Mouse (Mus musculus): ENCODE data around the gene Ppp1r9b.
"Not testable (repeated sequence)": the region's sequence is repeated elsewhere in the genome, so short reads cannot be mapped to it uniquely, and the experiment has no call there.

Ppp1r9b gene

DNA sequence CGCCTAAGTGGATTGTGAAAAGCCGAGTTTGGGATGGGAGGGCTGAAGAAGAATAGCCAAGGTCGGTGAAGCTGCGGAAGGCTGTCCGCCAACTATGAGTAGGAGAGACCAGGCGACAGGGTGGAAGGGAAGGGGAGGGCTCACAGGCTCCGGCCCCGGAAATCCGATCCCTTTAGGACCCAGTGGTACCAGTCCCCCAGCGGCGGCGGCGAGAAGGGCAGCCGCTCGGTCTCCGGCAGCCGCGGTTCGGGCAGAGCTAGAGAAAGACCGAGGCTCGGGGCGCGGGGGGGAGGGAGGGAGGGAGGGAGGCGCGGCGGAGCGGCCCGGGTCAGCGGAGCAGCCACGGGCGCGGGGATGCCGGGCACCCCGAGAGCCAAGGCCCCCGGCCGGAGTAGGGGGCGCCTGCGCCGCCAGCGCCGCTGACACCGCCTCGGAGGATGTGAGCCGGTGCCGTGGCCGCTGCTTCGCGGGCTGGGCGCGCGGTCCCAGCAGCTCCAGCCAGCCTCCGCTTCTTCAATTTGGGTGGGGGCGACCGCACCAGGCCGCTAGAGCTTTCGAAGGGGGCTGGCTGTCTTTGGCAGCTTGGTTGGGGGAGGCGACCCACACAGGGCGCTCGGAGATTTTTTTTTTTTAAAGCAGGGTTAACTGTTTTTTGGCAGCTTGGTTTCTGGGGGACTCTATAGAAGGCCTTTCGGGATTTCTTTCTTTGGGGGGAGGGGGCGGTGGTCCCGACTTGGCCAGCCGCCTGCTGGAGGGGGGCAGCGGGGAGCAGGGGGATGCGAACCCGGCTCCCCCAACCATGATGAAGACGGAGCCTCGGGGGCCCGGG, at the start of gene Ppp1r9b:
TSS of gene Ppp1r9b (plus strand) at position 287 of the 829 bp plus-strand sequence.
- DNase-seq = peak; percentile 93 to 95

GRCm38 (mm10) chr11:94941121-94941520, 49.7 kb upstream of the Ppp1r9b start:
- DNase-seq = no peak

- DNase-seq = no peak
Observed at GRCm38 (mm10) chr11:94941776-94942175, 49.1 kb upstream of the Ppp1r9b start.

GRCm38 (mm10) chr11:94942282-94943023, 48.4 kb upstream of the Ppp1r9b start:
- peak; percentile 46 to 47 for DNase-seq

DNA sequence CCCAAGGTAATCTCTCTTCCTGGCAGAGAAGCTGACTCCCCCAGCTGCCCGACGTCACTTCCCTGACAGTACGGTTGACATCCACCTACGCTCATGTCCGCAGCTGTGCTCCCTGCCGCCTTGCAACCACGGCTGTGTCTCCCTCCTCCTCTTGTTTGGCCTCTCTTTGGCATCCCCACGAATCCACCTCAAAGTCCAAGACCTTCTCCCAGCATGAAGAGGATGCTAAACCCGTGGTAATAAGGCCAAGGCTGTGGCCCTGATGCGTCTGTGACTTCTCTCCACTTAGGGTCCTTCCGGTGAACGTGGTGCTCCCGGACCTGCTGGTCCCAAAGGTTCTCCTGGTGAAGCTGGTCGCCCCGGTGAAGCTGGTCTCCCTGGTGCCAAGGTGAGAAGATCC, 47.8 kb upstream of the Ppp1r9b start:
- DNase-seq = no peak

DNA sequence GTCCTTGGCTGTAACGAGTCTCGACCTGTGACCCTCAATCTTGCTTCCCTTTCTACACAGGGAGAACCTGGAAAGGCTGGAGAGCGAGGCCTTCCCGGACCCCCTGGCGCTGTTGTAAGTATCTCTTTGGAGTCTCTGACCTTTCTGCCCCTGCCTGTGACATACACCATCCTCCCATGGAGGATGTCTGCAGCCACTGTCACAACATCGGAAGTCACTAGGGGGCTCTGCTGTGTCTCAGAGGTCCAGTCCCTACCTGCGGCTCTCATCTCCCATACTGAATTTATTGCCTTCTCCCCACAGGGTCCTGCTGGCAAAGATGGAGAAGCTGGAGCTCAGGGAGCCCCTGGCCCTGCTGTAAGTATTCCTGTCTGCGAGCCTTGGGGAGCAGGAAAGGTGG, 46.5 kb upstream of the Ppp1r9b start:
- no peak for DNase-seq

DNA sequence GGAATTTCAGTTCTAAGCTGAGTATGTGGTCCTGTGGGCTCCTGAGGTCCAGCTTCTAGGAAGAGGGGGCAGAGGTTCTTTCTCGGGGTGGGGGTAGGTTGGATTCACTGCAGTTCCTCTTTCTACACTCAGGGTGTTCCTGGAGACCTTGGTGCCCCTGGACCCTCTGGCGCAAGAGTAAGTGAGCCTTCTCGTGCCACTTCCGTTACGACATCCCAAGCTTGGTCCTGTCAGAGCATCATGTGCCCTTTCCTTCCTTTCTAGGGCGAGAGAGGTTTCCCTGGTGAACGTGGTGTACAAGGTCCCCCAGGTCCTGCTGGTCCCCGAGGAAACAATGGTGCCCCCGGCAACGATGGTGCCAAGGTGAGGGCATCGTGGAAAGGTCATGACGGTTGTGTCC, 45.6 kb upstream of the Ppp1r9b start:
- DNase-seq = no peak

GRCm38 (mm10) chr11:94952169-94952568, 38.7 kb upstream of the Ppp1r9b start:
- DNase-seq = no peak

DNA sequence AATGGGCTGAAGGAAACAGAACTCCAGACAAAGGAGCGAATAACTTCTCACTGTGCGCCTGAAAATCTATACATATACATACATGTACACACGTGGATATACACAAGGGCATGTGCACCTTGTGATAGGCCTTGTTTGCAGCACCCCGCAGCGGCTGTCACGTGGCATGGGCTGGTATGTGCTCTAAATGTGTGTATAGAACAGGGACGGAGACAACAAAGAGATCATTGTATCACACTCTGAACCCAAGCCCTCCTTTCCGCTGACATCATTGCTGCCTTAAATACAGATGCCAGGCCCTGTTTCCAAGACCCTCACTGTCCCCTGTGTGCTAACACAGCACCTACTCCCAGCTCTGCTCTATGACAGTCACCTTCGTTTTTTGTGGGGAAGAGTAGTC, 35.7 kb upstream of the Ppp1r9b start:
- DNase-seq = no peak

DNA sequence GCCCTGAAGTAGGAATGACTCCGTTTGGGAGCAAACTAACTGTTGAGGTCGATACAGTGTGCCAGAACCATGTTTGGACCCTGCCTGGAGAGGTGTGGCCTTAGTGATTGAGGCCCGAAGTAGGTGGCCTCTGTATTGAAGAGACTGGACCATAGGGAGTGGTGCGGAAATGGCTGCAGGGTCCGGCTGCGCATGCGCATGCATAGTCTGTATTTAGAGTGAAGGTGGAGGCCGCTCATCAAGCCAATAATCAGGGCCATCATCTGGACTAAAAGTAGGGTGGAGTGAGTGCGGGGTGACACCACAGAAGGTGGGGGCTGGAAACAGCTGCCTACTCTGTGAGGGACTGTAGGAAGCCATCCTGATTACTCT, 33.2 kb upstream of the Ppp1r9b start:
- DNase-seq = no peak

- peak; percentile 58 for DNase-seq
Observed at GRCm38 (mm10) chr11:94958065-94958858, 32.6 kb upstream of the Ppp1r9b start.

DNA sequence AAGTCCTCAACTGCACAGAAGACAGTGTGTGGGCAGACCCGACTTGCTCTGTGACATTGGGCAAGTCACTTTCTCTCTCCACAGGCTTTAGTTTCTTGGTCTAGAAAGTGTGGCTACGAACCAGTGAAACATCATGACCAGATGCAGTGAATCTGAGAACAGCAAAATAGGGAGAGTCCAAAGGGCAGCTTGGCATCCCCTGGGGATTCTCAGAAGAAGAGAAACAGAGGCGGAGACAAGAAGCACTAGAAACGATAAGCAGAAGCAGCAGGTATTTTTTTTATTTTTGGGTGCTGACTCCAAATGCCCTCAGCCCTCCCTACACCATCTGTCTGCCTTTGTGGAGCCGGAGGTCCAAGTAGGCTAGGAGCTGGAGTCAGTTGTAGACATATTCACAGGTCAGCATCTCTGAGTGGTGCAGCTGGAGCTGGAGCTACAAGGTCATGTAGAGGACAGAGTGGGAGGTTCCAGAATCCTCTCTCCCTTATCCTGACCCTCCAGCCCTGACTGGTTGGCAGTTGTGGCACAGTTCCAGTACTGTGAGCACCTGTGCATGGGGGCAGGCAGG, 28.2 kb upstream of the Ppp1r9b start:
- no peak for DNase-seq

DNA sequence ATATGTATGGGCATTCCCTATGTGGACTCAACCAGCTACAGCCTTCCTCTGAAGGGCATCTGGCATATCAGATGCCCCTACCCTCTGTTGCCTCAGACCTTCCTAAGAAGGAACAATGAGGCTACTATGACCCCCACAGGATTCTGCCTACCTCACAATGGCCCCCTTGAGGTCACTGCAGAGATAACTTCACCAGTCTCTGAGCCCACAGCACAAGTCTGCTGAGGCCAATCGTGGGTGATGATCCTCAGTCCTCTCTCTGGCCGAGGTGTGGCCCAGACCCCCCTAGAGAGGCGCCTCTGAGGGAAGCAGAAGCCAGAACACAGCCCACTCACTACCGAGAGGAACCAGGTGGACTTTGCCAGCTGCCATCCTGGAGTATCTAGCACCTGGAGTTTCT, 23.4 kb upstream of the Ppp1r9b start, which contains the start of gene Hils1:
TSS of gene Hils1 (plus strand) at position 175 of the 400 bp plus-strand sequence.
- no peak for DNase-seq

GRCm38 (mm10) chr11:94968187-94968586, 22.6 kb upstream of the Ppp1r9b start:
- DNase-seq = no peak

DNA sequence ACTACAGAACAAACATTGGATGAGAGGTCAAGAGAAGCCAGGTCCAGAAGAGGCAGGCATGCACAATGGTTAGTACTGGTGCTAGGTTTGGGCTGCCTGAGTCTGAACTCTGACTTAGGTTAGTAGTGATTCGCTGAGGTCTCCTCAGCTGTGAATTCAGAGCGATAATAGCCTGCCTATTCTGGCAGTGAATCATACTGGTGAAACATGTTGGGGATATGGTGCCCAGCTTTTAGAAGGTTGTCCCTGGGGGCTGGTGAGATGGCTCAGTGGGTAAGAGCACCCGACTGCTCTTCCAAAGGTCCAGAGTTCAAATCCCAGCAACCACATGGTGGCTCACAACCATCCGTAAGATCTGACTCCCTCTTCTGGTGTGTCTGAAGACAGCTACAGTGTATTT, 21.1 kb upstream of the Ppp1r9b start:
- not testable (repeated sequence) for DNase-seq

GRCm38 (mm10) chr11:94970210-94970943, 20.5 kb upstream of the Ppp1r9b start:
- DNase-seq = peak; percentile 73 to 83

DNA sequence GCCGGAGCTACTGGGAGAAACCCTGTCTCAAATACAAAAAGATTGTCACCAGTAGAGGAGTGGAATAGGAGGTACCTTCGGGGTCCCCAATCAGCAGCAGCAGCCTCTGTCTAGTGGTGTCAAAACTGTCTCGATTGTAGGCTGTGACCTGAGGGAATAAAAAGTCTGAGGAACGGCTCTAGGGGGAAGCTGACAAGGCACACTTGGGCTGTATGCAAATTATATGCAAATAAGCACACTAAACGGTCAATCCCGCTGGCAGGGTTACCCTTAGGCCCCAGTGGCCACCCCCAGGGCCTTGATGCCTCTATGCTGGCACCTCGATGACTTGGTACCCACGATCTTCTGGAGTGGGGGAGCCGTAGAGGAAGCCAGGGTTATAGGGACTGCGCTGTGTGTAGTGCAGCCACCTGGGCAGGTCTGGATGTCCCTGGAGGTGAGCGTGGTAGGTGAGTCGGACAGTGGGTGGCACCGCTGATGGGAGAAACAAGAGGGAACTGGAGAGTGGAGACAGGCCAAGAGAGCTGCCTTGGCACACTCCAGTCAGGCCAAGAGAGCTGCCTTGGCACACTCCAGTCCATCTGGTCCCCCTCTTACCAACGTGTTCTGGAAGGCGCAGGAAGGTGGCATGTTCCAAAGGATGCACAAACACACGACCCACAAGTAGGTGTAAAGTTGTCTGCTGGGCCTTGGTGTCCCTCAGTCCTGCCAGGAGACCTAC, 18.8 kb upstream of the Ppp1r9b start:
- peak in 1 of 2 experiments; percentile 55 for DNase-seq

DNA sequence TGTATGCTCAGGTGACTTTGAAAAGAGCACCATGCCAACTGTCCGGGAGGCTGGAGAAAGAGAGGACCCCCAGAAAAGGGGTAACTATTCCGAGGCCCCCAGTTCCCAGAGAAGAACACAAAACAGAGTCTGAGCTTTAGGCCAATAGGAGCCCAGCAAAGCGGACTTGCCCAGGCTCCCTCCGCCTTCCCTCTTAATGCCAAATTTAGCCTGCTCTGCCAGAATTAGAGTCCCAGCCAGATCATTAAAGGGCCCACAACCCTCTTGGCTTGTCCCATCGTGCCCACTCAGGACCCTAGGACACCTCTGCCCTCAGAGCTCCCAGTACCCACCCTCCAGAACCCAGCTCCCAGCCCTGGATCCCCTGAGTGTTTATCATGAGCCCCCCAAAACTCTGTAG, 17.9 kb upstream of the Ppp1r9b start:
- DNase-seq = no peak

GRCm38 (mm10) chr11:94973313-94973712, 17.5 kb upstream of the Ppp1r9b start:
- DNase-seq = no peak

DNA sequence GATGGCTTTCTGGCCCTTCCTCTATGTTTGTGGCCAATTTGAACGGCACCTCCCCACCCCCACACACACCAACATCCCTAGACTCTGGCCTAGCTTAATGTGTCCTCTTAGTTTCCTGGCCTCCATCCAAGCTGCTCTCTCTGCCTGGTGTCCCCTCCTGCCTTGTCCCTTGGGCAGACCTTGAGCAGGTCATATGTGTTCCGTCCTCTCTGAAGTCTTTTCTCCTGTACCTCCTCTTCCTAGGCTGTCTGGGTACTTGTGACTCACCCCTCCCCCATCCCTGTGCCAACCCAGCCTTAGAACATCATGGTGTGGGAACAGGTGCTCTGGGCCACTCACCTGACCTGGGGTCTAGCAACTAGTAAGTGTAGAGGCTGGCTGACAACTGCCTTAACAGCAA, 15.9 kb upstream of the Ppp1r9b start:
- no peak for DNase-seq

GRCm38 (mm10) chr11:94976199-94976598, 14.6 kb upstream of the Ppp1r9b start, which contains the start of gene Sgca:
Gene Sgca, minus strand, starts transcription at chr11:94976327.
- no peak for DNase-seq

Data from cerebellum, postnatal 36 days (tissue).